Mouse (Mus musculus): ENCODE measurements at regions not wholly inside any gene's neighbourhood (a gene's known extent, or its start where the extent isn't known, plus 50 kb on each side); places are given as distances from the start of the nearest gene placed in this dataset.

DNA sequence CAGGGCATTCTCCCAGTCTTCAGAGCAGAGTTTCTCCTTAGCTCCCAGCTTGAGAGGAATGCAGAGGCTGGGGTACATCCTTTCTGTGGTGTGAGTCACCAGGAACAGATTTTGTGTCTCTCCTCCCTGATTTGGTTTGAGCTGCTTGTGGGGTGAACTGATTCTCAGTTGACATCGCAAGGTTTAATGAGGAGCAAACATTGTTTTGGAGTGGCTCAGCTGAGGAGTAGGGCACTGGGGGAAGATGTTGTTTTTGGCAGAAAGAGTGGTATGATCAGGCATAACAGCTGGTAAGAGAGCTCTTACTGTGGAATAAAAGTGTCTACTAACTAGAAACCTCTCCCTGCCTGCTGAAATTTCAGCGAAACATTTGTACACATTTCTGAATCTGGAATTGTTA is 519.4 kb upstream of the Fam241a start:
- DNase-seq (ENCODE audit: low read depth, low spot score): no peak

DNA sequence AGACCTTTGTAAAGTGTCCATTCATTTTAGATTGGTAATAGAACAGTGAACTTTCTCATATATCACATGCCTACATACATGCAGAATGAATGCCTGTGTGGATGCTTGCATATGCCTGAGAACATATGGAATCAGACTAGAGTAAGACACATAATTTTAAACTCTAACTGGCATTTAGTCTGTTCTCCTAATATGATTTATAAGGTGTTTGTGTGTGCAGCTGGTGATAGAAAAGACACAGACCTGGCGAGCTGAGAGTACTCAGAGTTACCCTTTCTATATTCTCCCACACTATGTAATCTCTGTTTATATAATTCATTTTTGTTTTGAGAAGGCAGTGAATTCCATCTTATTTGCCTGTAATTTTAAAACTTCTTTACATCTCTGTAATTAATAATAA is 517.4 kb upstream of the Fam241a start:
- peak; percentile 7 for DNase-seq (ENCODE audit: low read depth, low spot score)

DNA sequence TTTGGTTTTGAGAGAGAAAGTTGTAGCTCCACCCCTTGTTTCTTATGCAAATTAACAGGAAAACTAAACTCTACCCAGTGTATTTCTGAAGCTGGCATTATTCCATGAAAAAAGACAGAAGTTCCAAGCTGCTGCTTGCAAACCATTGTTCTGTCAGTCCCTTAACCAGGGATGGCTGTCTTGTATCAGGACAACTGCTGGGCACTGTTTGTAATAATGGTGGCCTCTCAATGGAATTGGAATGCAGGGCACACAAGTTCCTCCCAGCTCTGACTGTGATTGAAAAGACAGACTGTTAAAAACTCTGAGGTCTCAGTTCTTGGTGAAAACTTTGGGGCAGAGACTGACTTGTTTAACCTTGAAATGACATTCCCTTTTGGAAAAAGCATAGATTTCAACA is 516.0 kb upstream of the Fam241a start:
- no peak for DNase-seq (ENCODE audit: low read depth, low spot score)

DNA sequence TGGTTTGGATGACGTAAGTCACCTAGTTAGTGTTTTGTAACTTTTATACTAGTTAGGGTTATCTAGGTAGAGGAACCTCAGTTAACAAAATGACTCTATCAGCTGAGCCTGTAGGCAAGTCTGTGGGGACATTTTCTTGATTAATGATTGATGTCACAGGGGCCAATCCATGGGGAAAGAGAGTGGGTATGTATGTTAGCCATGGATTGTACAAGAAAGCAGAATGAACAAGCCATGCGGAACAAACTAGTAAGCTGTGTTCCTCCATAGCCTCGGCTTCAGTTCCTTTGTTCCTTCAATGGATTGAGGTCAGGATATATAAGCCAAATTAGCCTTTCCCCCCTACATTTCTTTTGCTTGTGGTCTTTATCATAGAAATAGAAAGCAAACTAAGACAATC is 498.7 kb upstream of the Fam241a start:
- no peak for DNase-seq (ENCODE audit: low read depth, low spot score)

DNA sequence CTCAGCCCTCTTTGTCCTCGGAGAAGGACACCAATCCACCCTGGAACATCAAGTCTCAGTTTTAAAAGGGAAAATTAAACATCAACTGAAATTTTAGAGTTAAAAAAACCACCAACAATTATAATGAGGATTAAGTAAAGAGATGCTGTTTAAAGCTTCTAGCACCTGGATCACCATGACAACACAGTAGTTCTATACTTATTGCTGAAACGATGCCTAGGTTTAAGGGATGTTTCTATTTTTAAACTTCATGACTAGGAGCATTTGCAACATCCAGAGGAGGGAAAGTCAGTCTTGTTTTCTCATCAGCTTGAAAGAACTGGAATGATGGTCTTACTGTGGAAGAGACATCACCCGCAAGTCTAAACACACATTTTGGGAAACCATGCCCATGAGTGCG is 484.5 kb upstream of the Fam241a start:
- no peak for DNase-seq (ENCODE audit: low read depth, low spot score)

DNA sequence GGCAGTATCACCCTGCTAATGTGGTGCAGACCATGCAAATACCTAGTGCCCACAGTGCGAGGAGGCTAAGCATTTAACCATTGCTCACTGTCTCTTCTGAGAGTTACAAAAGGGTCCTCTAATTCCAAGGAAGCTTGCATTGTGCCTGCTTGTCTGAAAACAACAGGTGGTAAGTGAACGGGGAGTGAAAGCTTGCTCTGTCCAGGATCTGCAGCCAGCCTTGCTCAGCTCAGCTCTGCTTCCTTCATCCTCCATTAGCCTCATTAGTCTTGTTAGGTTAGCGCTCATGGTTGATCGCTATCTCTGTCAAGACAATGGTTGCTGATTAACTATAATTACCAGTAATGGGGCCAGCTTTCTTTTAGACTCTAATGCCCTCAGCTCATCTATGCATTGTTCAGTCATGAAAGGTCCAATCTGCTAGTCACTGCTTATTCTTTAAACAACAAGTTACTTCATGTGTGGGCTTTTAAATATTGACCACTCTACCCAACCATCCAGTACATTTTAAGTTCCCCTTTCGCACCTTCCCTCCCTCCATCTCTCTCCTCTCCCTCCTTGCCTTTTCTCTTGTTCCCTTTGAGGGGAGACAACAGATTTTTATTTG is 473.5 kb upstream of the Fam241a start:
- DNase-seq (ENCODE audit: low read depth, low spot score): peak; percentile 0

DNA sequence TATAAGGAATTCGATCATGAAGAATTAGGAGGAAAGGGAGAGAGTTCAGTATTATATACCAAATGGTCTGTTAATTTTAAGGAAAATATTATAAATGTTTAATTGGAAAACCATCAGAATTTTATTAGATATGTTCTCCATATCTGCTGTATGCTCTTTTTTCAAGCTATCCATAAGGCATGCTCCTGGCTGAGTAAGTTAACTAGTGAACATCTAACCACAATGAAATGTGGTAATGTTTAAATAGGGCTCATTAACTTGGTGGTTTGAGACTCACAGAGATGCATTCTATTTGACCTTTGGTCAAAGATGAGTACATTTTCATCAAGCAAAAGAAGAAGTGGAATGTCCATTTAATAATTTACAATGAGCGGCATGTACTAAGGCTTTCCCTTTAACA is 466.2 kb upstream of the Fam241a start:
- DNase-seq (ENCODE audit: low read depth, low spot score): no peak

DNA sequence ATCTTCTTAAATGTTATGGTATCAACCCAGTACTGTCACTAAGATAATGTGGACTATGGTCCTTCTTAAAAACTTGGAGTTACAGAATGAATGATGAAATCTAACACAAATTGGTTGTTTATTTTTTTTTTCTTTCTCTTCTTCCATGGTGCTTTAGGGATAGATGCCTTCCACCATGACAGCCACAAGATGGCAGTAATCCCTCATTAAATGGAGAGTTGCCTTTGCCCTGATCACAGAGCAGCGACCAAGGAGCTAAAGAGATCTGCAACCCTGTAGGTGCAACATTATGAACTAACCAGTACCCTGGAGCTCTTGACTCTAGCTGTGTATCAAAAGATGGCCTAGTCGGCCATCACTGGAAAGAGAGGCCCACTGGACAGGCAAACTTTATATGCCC is 453.0 kb upstream of the Fam241a start:
- DNase-seq (ENCODE audit: low read depth, low spot score): peak; percentile 82

DNA sequence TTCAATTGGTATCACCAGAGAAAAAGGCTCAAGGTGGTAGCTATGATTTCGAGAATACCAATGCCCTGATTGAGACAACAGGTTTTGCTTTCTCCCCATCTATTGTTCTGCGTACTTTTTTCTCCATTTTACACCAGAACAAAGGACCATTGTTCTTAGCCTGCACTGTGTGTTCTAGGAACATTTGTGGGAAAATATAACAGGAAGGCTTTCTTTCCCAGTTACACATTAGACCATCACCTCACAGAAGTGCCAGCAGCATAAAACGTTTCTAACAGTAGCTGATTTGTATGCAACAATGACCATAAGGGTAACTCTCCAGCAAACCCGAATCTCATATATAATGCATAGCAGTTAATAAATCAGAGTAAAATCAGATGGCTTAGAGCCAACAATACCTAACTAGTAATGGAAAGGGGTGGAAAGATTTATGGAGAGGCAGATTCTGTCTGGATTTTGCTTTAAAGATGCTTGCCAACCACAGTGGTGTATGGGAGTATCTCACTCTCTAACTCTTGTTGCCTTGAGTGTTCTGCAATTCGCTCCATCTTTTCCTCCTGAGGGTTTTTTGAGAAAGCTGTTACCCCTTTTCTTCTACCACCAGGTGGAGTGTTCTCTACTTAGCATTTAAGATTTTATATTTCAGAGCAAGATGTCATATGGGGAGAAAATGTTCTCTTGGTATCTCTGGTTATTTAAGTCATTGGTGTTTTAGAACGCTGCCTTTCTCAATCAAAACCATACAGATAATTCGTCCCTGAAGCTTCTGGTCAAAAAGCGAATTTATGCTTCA is 451.9 kb upstream of the Fam241a start:
- DNase-seq (ENCODE audit: low read depth, low spot score): peak; percentile 77

DNA sequence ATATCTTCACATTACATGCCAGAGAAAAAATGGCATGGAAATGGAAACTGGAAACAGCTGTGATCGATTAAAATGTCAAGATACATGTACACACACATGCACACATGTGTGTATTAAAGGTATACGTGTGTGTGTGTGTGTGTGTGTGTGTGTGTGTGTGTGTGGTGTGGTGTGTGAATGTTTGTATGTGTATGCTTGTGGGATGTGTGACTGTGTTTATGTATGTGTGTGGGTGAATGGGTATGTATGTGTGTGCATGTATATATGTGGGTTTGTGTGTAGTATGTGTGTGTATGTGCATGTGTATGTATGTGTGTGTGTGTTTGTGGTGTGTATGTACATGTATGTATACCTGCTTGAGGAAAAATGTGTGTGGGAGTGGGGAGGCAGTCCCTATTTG is 441.4 kb upstream of the Fam241a start:
- DNase-seq (ENCODE audit: low read depth, low spot score): no peak

DNA sequence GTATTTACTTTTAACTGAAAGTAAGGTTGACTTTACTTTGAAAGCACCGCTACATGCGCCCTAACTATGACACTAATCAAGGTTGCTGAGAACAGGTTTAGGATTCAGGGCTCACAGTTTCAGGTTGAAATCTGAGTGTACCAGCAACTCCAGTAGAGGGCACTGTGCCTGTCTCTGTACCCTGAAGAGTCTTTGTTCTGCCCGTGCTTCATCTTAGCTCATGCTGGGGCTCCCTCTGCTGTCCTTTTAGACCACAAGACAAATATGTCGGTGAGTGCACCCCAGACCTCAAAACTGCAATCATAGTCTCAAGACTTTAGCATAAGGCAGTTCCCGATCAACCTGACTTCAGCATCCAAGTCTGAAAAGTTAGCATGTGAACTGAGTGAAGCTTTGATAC is 440.9 kb upstream of the Fam241a start:
- DNase-seq (ENCODE audit: low read depth, low spot score): peak; percentile 86

DNA sequence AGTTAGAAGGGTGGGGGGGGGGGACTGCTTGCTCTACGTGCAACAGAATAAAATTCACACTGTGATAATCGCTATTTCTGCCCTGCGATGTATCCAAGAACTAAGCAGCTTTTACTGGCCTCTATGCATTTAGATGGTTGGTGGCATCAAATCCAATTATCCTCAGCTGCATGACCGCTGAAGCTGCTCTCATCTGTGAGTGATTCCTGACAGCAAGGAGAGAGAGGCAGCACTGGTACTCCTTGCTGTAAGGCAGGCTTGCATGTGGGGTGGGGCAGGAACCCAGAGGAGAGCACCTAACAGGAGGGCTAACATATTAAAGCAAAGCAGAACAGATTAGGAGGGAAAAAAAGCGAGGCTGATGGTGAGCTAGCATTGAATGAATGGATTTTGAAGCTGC is 431.6 kb upstream of the Fam241a start:
- no peak for DNase-seq (ENCODE audit: low read depth, low spot score)

DNA sequence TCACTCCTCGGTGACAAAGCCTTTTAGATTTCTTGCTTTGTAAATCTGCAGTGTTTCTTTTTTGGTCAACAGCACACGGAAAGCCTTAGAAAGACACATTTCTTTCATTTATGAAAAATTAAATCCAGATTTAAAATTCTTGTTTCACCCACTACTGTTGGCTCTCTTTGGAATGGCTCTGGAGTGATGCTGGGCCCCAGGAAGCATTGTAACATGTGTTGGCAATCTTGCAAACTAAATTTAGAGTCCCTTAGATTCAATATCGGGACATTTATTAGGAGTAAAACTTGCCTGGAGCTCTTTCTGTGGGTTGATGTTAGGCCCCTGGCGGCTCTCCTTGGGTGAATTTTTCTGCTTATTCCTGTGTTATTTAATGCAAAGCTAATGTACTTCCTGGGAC is 405.2 kb upstream of the Fam241a start:
- DNase-seq (ENCODE audit: low read depth, low spot score): peak; percentile 44

DNA sequence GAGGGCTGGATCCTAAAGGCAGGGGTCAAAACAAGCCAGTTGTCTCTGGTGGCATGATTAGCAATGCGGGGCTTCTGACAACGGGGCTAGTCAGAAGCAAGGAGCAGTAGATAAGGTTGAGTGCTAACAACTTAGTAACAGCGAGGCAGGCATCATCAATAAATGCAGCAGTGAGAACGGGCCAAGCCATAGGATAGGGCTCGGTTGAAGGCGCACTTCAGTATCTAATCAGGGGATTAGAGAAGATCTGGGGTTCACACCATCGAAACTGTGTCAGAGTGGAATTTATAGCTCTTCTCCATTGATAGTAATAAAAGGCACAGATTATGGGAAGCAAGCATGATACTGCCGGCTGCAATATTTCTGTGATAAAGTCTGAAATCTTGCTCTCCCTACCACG is 402.0 kb upstream of the Fam241a start:
- DNase-seq (ENCODE audit: low read depth, low spot score): no peak

DNA sequence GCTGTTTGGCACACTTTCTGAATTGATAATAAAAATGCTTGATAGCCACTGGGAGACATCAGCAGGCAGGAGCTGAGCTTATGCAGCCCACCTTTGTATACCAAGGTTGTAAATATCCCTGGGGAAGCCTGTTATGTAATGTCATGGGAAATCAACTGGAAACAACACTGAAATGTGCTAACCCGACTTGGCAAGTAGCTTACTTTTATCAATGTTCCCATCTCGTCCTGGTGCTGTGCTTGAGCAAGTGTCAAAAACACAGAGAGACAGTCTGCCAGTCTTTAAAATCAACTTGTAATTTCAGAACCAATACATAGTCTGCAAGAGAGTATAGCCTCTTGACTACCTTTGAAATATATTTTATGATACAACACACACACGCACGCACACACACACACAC is 391.7 kb upstream of the Fam241a start:
- no peak for DNase-seq (ENCODE audit: low read depth, low spot score)

DNA sequence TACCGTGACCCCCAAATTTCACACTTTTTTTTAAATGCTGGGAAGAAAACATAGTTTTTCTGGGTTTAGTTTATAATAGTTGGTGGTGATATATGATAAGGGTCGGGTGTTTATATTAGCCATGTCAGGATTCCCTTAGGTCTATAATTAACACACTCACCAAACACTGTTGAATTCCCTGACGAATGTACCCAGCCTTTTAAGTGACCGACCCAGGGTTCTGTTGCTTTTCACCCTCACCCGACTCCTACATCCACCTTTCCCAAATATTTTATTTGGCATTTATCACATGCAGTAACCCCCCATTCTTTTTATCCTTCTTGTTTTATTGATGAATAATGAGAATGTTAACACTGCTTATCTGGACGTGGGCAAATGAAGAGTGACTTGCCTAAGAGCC is 389.1 kb upstream of the Fam241a start:
- DNase-seq (ENCODE audit: low read depth, low spot score): no peak

DNA sequence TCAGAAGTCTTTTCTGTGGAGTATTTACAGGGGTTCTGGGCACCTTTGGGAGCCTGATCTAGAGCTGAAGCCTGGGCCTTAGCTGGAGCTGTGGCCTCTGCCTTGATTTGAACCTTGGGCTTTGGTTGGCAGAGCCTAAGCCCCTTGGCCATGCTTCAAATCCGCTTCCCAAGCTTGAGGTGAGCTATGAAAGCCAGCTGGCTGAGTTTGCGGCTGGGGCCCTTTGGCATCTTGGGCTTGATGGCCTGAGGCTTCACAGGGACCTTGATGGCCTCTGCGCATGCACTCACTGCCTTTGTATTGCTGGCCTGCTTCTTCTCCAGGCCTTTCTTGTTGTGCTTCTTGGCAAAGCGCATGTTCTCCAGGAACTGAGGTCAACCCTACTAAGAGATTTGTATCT is 384.5 kb upstream of the Fam241a start:
- no peak for DNase-seq (ENCODE audit: low read depth, low spot score)

DNA sequence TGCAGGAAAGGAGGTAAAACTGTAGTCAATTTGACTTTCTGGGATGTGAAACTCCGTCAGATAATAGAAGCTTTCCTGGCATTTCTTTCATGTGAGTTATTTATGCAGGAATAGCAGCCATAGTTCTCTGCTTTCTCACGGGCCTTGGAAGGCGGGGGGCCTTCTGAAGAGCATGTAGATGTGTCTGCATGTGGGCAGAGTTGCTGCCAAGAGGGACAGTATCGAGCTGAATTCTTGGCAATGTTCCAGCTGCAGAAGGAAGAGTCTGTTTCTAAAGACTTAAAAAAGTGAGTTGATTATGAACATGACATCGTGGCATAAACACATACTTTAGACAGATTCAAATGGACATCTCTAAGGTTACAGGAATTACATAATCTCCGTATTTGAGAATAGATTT is 374.5 kb upstream of the Fam241a start:
- DNase-seq (ENCODE audit: low read depth, low spot score): no peak

DNA sequence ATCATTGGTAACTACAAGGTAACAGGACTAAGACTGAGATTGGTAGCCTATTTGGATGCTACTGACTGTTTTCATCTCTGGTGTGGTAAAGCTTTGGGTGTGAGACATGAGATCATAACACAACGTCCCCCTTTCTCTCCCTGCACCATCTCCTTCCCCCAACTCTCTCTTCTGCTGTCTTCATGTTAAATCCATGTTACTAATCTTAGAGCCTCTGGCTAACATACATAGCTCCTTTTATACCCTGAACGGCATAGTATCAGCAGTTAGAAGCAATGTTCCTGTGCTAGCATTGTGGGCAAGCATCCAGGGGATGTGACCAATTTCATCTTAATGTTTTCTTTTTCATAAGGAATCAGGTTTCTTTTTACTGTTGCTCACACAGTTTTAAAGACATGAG is 365.1 kb upstream of the Fam241a start:
- DNase-seq (ENCODE audit: low read depth, low spot score): no peak

DNA sequence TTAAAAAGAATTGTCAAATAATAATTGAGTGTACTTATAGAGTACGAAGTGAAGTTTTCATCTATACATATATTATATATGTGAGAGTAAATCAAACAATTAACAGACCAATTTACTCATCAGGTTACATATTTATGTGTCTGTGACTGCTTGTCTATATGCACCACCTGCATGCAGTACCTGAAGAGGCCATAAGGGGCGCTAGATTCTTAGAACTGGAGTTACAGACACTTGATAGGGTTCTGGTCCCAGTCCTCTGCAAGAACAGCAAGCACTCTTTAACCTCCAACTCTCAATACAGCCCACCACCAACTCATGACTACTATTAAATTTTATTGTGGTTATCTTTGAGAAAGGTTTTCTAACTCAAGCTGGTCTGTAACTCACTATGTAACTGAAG is 351.7 kb upstream of the Fam241a start:
- DNase-seq (ENCODE audit: low read depth, low spot score): no peak

DNA sequence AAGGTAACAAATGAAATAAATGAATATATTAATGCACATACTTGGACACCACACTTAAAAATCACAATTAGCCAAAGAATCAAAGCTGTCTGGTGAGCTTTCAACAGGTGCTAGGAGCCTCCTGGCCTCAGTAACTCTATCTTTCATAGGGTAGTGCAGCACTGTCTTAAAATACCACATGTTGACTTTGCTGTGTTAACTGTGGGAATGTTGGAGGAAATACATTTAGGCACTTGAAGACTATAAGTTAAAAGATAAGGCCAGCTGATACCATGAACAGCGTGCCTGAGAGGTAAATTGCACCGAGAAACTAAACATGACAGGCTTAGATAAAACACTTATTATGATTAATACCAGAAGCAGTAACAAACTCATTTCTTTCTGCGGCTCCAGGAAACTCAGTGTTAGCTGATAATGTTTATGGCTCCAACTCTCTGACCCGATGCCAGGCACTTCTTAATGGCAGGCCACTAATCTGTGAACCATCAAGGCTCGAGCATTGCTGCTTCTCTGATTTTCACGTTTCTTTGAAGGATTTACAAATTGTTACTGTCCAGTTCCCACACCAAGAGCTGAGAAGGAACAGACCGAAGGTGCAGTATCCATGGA is 343.8 kb upstream of the Fam241a start:
- no peak for DNase-seq (ENCODE audit: low read depth, low spot score)

DNA sequence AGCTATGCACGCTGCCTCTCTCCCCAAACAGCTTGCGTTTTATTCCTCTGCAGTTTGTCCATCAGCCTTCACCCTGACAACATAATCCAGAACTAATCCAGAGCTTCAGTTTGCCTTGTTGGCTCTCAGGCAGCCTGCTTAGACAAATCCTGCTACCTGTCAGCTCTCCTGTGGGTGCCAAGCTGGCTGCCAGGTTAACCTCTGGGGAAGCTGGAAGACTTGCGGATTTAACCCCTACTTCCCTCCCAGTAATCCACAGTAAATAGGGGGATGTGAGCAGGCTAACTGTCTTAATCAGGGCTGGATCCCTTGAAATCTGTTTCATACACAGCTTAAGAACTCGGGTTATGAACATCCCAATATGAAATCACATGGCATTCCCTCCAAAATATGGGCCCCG is 334.3 kb upstream of the Fam241a start:
- no peak for DNase-seq (ENCODE audit: low read depth, low spot score)

DNA sequence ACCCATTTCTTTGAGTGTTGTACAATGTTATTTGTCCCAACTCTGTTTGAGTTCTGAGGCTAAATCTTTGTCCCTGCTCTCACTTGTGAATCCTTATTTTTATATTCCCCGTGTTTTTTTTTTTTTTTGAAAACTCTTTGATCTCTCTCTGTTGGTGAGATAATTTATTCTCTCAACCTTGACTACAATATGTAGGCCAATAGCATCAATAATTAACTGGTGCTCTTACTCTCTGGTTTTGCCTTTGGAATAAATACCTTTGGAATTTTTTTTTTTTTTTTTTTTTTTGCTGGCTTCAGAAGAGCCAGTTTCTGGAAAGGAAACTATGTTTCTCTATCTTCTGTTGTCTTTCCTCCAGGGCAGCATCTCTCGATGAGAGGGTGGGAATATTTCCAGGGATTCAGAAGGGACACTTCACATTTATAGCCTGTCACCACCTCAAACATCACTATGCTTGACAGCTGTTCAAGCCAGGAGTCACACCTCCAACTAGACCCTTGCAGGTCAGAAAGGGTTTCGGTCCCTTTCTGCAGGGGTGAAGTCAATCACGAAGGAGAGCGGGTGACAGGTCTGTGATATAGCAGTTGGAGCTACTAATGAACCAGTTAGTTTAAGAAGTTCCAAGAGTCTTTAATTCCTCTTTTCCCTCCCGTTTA is 330.9 kb upstream of the Fam241a start:
- no peak for DNase-seq (ENCODE audit: low read depth, low spot score)

All from forelimb bud, embryonic 11.5 days (tissue).